Mouse (Mus musculus) liver, embryonic 14.5 days (tissue): ENCODE results near the gene Aqr.

ENCODE experiments used
- CTCF ChIP-seq: IDR thresholded peaks from 2 replicates; pipeline ENCODE4 v1.5.1; 2016; ENCODE audit warnings: antibody characterized with exemption, low read depth, control low read depth
- EP300 ChIP-seq: IDR thresholded peaks from 2 replicates; pipeline ENCODE4 v1.6.1; 2016; ENCODE audit warnings: antibody characterized with exemption, low read depth

DNA sequence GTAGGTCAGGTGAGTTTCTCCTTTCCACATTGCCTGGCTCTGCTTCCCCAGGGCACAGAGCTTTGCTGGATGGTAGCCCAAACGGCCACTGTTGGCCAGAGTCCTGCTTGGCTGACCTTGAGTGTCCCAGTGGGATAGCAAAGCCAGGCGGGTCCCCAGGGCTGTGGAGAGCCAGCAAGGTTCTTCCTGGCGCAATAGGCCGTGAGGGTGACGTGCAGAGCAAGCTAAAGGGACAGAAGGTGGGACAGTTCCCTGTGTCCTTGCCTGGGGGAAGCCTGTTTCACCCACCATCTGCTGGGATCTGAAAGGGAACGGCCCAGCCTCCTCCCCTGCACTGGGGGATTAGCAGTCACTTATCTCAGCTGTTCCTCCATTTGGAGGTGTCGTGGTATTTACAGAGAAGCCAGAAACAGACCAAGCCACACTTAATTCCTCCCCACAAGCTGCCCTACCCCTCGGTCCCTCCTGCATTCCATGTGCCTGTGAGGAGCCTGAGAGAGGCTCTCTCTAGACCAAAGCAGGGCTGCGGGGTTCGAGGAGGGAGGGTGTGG lies 129.4 kb downstream of the Aqr start:
- no peak for TF ChIP-seq CTCF
- TF ChIP-seq EP300: no peak
